Mouse (Mus musculus): ENCODE results near the gene Ndnf.

Ndnf gene

GRCm38 (mm10) chr6:65758214-65758613, 86.8 kb downstream of the Ndnf start:
- no peak for DNase-seq (ENCODE audit: low spot score)

GRCm38 (mm10) chr6:65759174-65759573, 87.8 kb downstream of the Ndnf start:
- no peak for DNase-seq (ENCODE audit: low spot score)

- DNase-seq (ENCODE audit: low spot score) = no peak
Observed at GRCm38 (mm10) chr6:65760073-65760472, 88.7 kb downstream of the Ndnf start.
